Mouse (Mus musculus) C2C12 (cell line): ENCODE measurements around the gene Krt88.

Experiments
- CTCF ChIP-seq: IDR thresholded peaks from one replicate; pipeline ENCODE4 v1.5.1; 2011; ENCODE audit not compliant: control insufficient read depth, insufficient read depth, insufficient read length
- MAX ChIP-seq: IDR thresholded peaks from one replicate; pipeline ENCODE4 v1.6.1; 2011; ENCODE audit warnings: mild to moderate bottlenecking, control low read depth
- MYOD1 ChIP-seq: IDR thresholded peaks from one replicate; pipeline ENCODE4 v1.6.1; 2011; ENCODE audit warnings: low read depth; ENCODE audit not compliant: control insufficient read depth, insufficient read length
- MYOG ChIP-seq: IDR thresholded peaks from one replicate; pipeline ENCODE4 v1.6.1; 2011; ENCODE audit not compliant: control insufficient read depth, insufficient read length; ENCODE audit errors: extremely low read depth
- USF1 ChIP-seq: IDR thresholded peaks from one replicate; pipeline ENCODE4 v1.6.1; 2011; ENCODE audit warnings: low read depth, mild to moderate bottlenecking, control low read depth, moderate library complexity

GRCm38 (mm10) chr15:101485911-101486635 lies 38.5 kb downstream of the Krt88 start:
- TF ChIP-seq CTCF, result no peak
- no peak for TF ChIP-seq MYOD1
- TF ChIP-seq USF1, result no peak
- TF ChIP-seq MAX, result no peak
- TF ChIP-seq MYOG, result no peak
